Mouse (Mus musculus): ENCODE results near the gene Mettl7a1.
"Not testable (repeated sequence)": the region's sequence is repeated elsewhere in the genome, so short reads cannot be mapped to it uniquely, and the experiment has no call there.

Mettl7a1 gene

GRCm38 (mm10) chr15:100304019-100304991, at the start of gene Mettl7a1:
TSS of gene Mettl7a1 (plus strand) at chr15:100304140.
- peak; percentile 56 for DNase-seq (ENCODE audit: low read depth, low spot score)

GRCm38 (mm10) chr15:100256386-100256785, 47.6 kb upstream of the Mettl7a1 start:
- DNase-seq (ENCODE audit: low read depth, low spot score) = no peak

- no peak for DNase-seq (ENCODE audit: low read depth, low spot score)
Measured at GRCm38 (mm10) chr15:100257305-100257704, 46.6 kb upstream of the Mettl7a1 start.

GRCm38 (mm10) chr15:100258646-100259425, 45.1 kb upstream of the Mettl7a1 start:
- DNase-seq (ENCODE audit: low read depth, low spot score) = no peak

GRCm38 (mm10) chr15:100260351-100260750, 43.6 kb upstream of the Mettl7a1 start:
- not testable (repeated sequence) for DNase-seq (ENCODE audit: low read depth, low spot score)

GRCm38 (mm10) chr15:100263246-100263905, 40.6 kb upstream of the Mettl7a1 start:
- DNase-seq (ENCODE audit: low read depth, low spot score) = peak; percentile 9

GRCm38 (mm10) chr15:100265586-100266325, 38.2 kb upstream of the Mettl7a1 start:
- DNase-seq (ENCODE audit: low read depth, low spot score) = no peak

GRCm38 (mm10) chr15:100268916-100269315, 35.0 kb upstream of the Mettl7a1 start:
- DNase-seq (ENCODE audit: low read depth, low spot score) = no peak

- DNase-seq (ENCODE audit: low read depth, low spot score) = no peak
Measured at GRCm38 (mm10) chr15:100269776-100270175, 34.2 kb upstream of the Mettl7a1 start.

GRCm38 (mm10) chr15:100270609-100271008, 33.3 kb upstream of the Mettl7a1 start:
- DNase-seq (ENCODE audit: low read depth, low spot score) = not testable (repeated sequence)

GRCm38 (mm10) chr15:100271411-100271810, 32.5 kb upstream of the Mettl7a1 start:
- no peak for DNase-seq (ENCODE audit: low read depth, low spot score)

- not testable (repeated sequence) for DNase-seq (ENCODE audit: low read depth, low spot score)
Measured at GRCm38 (mm10) chr15:100273791-100274308, 30.1 kb upstream of the Mettl7a1 start.

GRCm38 (mm10) chr15:100274790-100275559, 29.0 kb upstream of the Mettl7a1 start:
- DNase-seq (ENCODE audit: low read depth, low spot score) = no peak

GRCm38 (mm10) chr15:100276403-100276802, 27.5 kb upstream of the Mettl7a1 start:
- no peak for DNase-seq (ENCODE audit: low read depth, low spot score)

GRCm38 (mm10) chr15:100277586-100277985, 26.4 kb upstream of the Mettl7a1 start:
- DNase-seq (ENCODE audit: low read depth, low spot score) = no peak

GRCm38 (mm10) chr15:100280626-100281025, 23.3 kb upstream of the Mettl7a1 start, which contains the start of gene Tmprss12:
TSS of gene Tmprss12 (plus strand) at chr15:100280837.
- no peak for DNase-seq (ENCODE audit: low read depth, low spot score)

GRCm38 (mm10) chr15:100288980-100289379, 15.0 kb upstream of the Mettl7a1 start:
- no peak for DNase-seq (ENCODE audit: low read depth, low spot score)

- DNase-seq (ENCODE audit: low read depth, low spot score) = no peak
Measured at GRCm38 (mm10) chr15:100290858-100291257, 13.1 kb upstream of the Mettl7a1 start.

GRCm38 (mm10) chr15:100292326-100292725, 11.6 kb upstream of the Mettl7a1 start:
- no peak for DNase-seq (ENCODE audit: low read depth, low spot score)

- DNase-seq (ENCODE audit: low read depth, low spot score) = no peak
Measured at GRCm38 (mm10) chr15:100297856-100298255, 6.1 kb upstream of the Mettl7a1 start.
